Mouse (Mus musculus) left cerebral cortex, adult 8-10 months (tissue): Measurements from ENCODE around the gene Gm20388. TPM values are rescaled to one million over a fixed set of nuclear protein-coding genes. Genes with fewer than 3 reads are reported as not detected.

ENCODE experiments used
- DNase-seq, 2 experiments: peaks; one replicate each; pipeline ENCODE4 v3.0.0; 2022; ENCODE audit warnings: low spot score in 2 of 2
- total RNA-seq, 4 experiments: library from RNA; stranded (reverse); gene quantifications; 2 replicates each; pipeline ENCODE4 v1.2.4; 2022

Gm20388 gene
- total RNA-seq, 4 experiments from 2014 or later, result 10.4 to 20.8 (median 16.4) TPM

GRCm38 (mm10) chr8:120426622-120427385 lies 516.2 kb downstream of the Gm20388 start:
- DNase-seq, result peak; percentile 65 to 80

DNA sequence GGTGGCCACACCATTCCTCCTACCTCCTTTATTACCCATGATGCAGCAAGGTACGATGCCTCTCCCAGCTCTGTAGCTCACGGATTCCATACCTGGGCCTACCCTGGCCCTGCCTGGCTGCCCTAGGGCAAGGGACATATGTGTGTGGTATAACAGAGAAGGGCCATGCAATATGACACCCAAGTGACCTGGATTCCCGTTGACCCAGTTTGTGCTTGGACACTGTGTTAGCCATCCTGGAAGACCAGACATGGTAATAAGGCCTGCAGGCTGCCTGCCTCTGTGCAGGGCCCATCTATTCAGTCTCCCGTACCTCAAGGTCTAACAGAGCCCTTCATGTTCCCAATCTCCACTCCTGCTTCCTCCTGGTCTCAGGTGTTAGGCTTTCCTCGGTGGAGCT lies 517.9 kb downstream of the Gm20388 start:
- DNase-seq, result no peak

GRCm38 (mm10) chr8:120429116-120429515 lies 518.5 kb downstream of the Gm20388 start:
- DNase-seq, result no peak

- no peak for DNase-seq
Observed at GRCm38 (mm10) chr8:120431042-120431441, 520.4 kb downstream of the Gm20388 start.

GRCm38 (mm10) chr8:120432438-120432837 lies 521.8 kb downstream of the Gm20388 start:
- DNase-seq, result no peak

DNA sequence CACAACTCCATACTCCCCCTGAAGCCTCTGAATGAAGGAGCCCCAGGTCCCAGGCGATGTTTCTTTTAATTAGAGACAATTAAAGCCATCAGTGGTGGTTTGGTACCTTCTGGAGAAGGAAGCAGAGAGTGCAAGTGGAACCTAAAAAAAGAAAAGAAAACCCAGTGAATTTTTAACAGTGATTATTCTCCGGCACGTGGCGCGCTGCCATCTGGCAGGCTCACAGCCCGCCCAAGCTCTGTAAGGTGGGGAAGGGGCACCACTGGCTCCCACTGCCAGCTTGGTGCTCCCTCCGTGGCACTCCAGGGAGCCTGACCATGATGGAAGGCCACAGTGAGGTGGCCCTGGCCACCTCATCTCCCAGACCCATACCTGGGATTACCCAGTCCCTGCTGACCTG lies 522.5 kb downstream of the Gm20388 start:
- no peak for DNase-seq

- no peak for DNase-seq
Observed at GRCm38 (mm10) chr8:120433734-120434133, 523.1 kb downstream of the Gm20388 start.

- no peak for DNase-seq
Observed at GRCm38 (mm10) chr8:120435781-120436180, 525.1 kb downstream of the Gm20388 start.

DNA sequence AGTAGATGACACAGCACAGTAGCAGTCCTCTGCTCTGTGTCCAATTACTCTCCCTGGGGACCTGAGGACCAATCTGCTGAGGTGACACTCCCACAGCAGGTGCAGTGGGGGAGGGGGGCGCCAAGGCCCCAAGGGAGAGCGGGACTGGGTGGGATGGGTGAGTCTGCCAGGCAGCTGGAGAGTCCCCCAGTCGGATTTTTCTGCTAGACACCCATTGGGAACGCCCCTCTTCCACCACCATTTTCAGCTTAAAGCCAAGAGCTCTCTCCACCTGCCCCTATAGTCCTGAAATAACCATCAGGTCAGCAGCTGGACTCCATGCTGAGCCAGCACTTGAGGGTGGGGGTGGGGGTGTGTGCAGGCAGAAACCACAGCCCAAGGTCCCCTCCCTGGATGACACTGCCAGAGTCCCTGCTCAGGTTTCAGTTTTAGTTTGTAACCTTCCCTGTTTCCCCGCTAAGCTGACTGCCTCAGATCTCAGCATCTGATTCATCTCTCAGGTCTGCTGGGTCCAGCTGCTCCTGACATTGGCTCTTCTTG lies 525.9 kb downstream of the Gm20388 start:
- DNase-seq, result no peak

- DNase-seq, result no peak
Observed at GRCm38 (mm10) chr8:120437207-120437606, 526.6 kb downstream of the Gm20388 start.

DNA sequence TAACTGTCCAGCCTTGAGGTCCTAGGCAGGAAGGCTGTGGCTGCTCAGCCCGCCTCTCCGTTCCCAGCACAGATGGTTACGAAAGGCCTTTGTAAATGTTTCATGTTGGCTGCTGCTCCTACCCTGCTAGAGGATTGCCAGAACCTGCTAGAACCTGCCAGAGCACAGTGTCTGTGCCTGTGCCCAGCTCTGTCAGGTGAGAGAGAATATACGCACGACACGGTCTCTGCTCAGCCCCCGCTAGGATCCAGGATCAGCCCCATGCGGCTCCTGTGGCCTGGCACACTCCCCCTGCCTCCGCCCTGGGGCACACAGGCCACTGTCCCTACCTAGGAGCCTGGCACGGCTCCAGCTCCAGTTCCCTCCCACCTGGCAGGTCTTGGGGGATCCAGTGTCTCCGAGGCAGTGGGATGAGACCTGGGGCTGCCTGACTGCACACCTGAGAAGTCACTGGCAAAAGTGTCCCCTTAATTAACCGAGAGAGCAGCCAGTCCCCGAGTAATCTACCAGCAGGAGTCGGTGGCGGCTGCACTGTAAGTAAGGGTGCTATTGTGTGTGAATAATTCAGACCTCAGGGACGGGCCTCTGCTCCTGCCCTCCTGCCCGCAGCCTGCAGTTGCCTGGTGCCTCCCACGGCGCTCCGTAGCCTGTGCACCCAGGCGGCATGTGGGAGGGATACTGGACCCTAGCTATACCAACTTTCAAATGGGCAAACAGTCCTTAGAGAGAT lies 527.2 kb downstream of the Gm20388 start:
- peak in 1 of 2 experiments; percentile 72 for DNase-seq

DNA sequence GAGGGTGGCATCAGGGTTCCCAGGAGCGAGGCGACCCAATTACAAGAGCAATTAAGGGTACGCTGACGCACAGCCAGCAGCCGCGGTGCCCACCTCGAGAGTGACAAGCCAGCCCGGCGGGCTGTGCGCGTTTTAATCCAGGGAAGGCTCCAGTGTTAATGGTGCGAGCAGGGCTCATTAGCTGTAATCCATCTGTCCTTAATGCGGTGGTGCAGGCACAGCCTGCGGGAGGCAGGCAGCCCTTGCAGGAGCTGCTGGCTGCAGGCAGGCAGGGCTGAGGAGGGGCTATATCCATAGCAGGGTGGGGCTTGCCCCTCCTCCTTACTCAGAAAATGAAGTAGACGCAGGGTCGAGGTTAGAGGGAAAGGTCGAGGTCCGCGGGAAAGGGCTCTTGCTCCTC lies 528.7 kb downstream of the Gm20388 start:
- DNase-seq, result no peak

- peak in 1 of 2 experiments; percentile 74 for DNase-seq
Observed at GRCm38 (mm10) chr8:120440739-120441138, 530.1 kb downstream of the Gm20388 start.

GRCm38 (mm10) chr8:120441637-120442036 lies 531.0 kb downstream of the Gm20388 start:
- no peak for DNase-seq

DNA sequence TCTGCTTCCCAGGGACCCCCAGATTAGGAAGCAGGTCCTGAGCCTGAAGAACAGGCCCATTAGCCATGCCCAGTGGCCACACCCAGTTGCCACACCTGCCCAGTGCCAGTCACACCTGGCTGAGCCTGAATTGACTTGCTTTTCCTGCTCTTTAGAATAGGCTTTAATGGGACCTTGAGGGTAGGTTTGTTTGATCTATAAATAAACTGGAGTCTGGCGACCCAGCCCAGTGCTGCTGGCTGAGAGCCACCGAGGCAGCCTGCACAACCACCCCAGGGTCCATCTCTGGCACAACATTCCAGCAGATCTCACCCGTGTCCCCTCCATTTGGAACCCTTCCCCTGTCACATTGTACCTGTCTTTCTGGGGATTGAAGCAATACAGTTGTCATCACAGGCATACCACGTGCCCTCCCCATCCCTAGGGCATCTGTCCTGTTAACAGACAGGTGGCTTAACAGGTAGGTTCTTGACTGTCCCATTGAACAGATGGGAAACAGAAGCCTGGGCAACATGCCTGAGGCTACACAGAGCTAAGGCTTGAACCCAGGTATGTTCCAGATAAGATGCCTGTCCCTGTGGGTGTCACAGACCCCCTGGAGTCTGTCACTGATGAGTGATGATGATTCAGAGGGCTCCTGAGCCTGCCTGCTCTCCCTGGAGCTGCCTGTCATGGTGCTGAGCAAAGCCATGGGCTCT lies 531.8 kb downstream of the Gm20388 start:
- DNase-seq, result no peak

- DNase-seq, result no peak
Observed at GRCm38 (mm10) chr8:120445249-120445648, 534.6 kb downstream of the Gm20388 start.

- no peak for DNase-seq
Observed at GRCm38 (mm10) chr8:120448131-120448530, 537.5 kb downstream of the Gm20388 start.

GRCm38 (mm10) chr8:120449139-120449538 lies 538.5 kb downstream of the Gm20388 start:
- DNase-seq, result no peak

- peak in 1 of 2 experiments; percentile 69 for DNase-seq
Observed at GRCm38 (mm10) chr8:120449608-120450031, 539.0 kb downstream of the Gm20388 start.

DNA sequence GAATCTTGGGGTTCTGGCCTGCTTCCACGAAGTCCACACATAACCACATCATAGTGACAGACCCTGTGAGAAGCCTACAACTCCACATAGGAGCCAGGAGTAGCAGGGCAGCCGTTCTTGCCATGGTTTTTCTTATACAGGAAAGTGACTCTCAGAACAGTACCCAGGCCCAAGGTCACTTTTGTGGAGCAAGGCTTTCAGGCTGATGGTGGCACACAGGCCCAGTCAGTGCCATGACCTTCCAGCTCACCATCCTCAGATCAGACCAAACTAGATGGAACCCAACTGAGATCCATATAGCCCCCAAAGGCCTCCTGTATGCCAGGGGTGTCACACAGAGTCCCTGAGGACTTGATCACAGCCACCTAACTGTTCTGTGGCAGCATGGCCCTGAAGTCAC lies 541.5 kb downstream of the Gm20388 start:
- DNase-seq, result no peak

- DNase-seq, result no peak
Observed at GRCm38 (mm10) chr8:120454404-120454803, 543.8 kb downstream of the Gm20388 start.

DNA sequence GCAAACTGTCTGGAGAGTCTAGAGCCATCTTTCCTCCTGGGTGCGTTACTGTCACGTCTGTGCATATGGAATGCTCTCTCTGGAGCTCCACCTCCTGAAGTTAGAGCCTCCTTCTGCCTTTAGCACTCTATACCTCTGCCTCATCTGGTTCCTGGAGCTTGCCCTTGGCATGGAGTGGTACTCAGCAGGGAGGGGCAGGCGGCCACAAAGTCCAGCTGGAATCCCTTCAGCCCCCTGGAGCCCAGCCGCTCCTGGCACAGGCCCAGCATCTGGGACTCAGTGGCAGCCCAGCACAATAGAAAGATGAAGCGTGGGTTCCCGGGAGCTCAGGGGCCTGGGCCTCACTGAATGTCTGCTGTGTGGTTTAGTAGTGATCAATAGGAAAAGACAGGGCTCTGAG lies 549.7 kb downstream of the Gm20388 start:
- no peak for DNase-seq
